In genomic region chr11:118659305-118659704, GRCm38 (mm10) we compare ENCODE assay signal across 8 mouse cellular contexts.
A peak's percentile ranks its signal among the peaks of the same experiment; 100 is the strongest.
DNase-seq lines count a peak whose midpoint lies in the region; ATAC-seq and TF ChIP-seq lines count a peak whose summit lies in the region.

No protein-coding gene starts in this region.

- H3K4me2 ChIP-seq in kidney, embryonic 16.5 days (replicated peaks; ENCODE audit: low read depth, low read length): no peak overlapping the region
- no peak overlapping the region for H3K4me2 ChIP-seq in myocyte (ENCODE audit: low read depth)

- H3K79me2 ChIP-seq in MEL (ENCODE audit: control insufficient read depth, insufficient read depth, low read length, poor library complexity): no peaks in the 10 kb centered on the region
- no peaks in the 10 kb centered on the region for H3K79me2 ChIP-seq in myocyte (ENCODE audit: control insufficient read depth, insufficient read depth)

- 15% methylated on average over 10 of the region's 10 CpGs for WGBS in kidney, embryonic 16.5 days

- TF ChIP-seq POLR2A in MEL (IDR thresholded peaks at IDR 0.05; ENCODE audit: control insufficient read depth in 1 of 2, insufficient read depth in 1 of 2, low read depth in 1 of 2, low read length in 2 of 2, poor library complexity in 1 of 2) (no peak), myocyte (IDR thresholded peaks at IDR 0.05; ENCODE audit: insufficient read length, low read depth) (no peak)

- TF ChIP-seq EP300 in MEL (IDR thresholded peaks at IDR 0.05; ENCODE audit: low read depth in 1 of 2, low read length in 2 of 2): no peak

- TF ChIP-seq RAD21 in MEL (IDR thresholded peaks at IDR 0.05; ENCODE audit: low read depth, low read length): no peak

- H3K9ac ChIP-seq in kidney, embryonic 16.5 days (replicated peaks; ENCODE audit: low read length): no peak overlapping the region
- H3K9ac ChIP-seq in MEL (ENCODE audit: control insufficient read depth, low read depth, low read length, poor library complexity, severe bottlenecking): no peak overlapping the region

- ATAC-seq in kidney, embryonic 16.5 days (ENCODE audit: low FRiP score, low TSS enrichment): no peak

- no peaks in the 10 kb centered on the region for H3K36me3 ChIP-seq in kidney, embryonic 16.5 days (ENCODE audit: insufficient read depth, low read length)
- H3K36me3 ChIP-seq in MEL (ENCODE audit: control insufficient read depth in 1 of 2, insufficient read depth in 2 of 2, low read length in 2 of 2) (no peaks in the 10 kb centered on the region), myocyte (ENCODE audit: control insufficient read depth, insufficient read depth) (no peaks in the 10 kb centered on the region)

- TF ChIP-seq CTCF in MEL (IDR thresholded peaks at IDR 0.05 in 2 of 3, conservative IDR thresholded peaks at IDR 0.05 in 1 of 3; ENCODE audit: control insufficient read depth in 1 of 3, insufficient read depth in 1 of 3, low read depth in 2 of 3, low read length in 3 of 3, poor library complexity in 1 of 3, severe bottlenecking in 1 of 3): no peak

- H3ac ChIP-seq in myocyte (ENCODE audit: control insufficient read depth, insufficient read length): no peak overlapping the region

- no peak overlapping the region for H3K27ac ChIP-seq in kidney, embryonic 16.5 days (ENCODE audit: low read length)
- no peak overlapping the region for H3K27ac ChIP-seq in MEL (ENCODE audit: control insufficient read depth, low read depth, low read length)

- no peaks in the 10 kb centered on the region for H3K27me3 ChIP-seq in kidney, embryonic 16.5 days (ENCODE audit: insufficient read depth, low read length)
- H3K27me3 ChIP-seq in MEL (ENCODE audit: control insufficient read depth in 1 of 2, insufficient read depth in 2 of 2, low read length in 2 of 2): no peaks in the 10 kb centered on the region
- H3K27me3 ChIP-seq in myocyte (ENCODE audit: control insufficient read depth, insufficient read depth, insufficient read length): peaks cover 54% of the 10 kb centered on the region

- peak; percentile 12 for DNase-seq in kidney, adult 9 months
- peak; percentile 35 for DNase-seq in MEL (ENCODE audit: low read depth, low spot score)
- peak; percentile 76 for DNase-seq in embryo, embryonic 11.5 days (ENCODE audit: low read depth, low spot score)
- no peak for DNase-seq in cerebellum, adult 18-20 months
- no peak for DNase-seq in frontal cortex, postnatal 10 days (ENCODE audit: low spot score in 2 of 2)
- DNase-seq in spleen, postnatal 4 days (ENCODE audit: low spot score in 2 of 2): no peak

- H3K4me1 ChIP-seq in kidney, embryonic 16.5 days (ENCODE audit: insufficient read depth, low read length): no peaks in the 10 kb centered on the region
- H3K4me1 ChIP-seq in MEL (ENCODE audit: control insufficient read depth in 1 of 2, insufficient read depth in 2 of 2, low read length in 2 of 2): no peaks in the 10 kb centered on the region

- H3K9me3 ChIP-seq in kidney, embryonic 16.5 days (ENCODE audit: low read length): no peaks in the 10 kb centered on the region
- H3K9me3 ChIP-seq in MEL (replicated peaks; ENCODE audit: insufficient read depth, low read length): no peaks in the 10 kb centered on the region; the same call in 1 of the 2 replicates

- H3K4me3 ChIP-seq in kidney, embryonic 16.5 days (ENCODE audit: low read length): no peak overlapping the region
- H3K4me3 ChIP-seq in MEL (ENCODE audit: control insufficient read depth in 1 of 2, insufficient read depth in 1 of 2, low read depth in 2 of 2, low read length in 2 of 2) (no peak overlapping the region), myocyte (no peak overlapping the region)

TF ChIP-seq in MEL, 35 proteins besides CTCF, POLR2A, EP300 and RAD21:
- no peak for TF ChIP-seq JUND (IDR thresholded peaks at IDR 0.05; ENCODE audit: low read depth, low read length)
- TF ChIP-seq MYB (IDR thresholded peaks at IDR 0.05; ENCODE audit: low read depth, low read length): no peak
- no peak for TF ChIP-seq E2F4 (IDR thresholded peaks at IDR 0.05; ENCODE audit: borderline replicate concordance, low read depth, low read length)
- no peak for TF ChIP-seq TBP (IDR thresholded peaks at IDR 0.05; ENCODE audit: low read depth, low read length)
- TF ChIP-seq SIN3A (IDR thresholded peaks at IDR 0.05; ENCODE audit: low read length): no peak
- TF ChIP-seq NELFE (IDR thresholded peaks at IDR 0.05; ENCODE audit: low read depth, low read length): no peak
- no peak for TF ChIP-seq ZKSCAN1 (IDR thresholded peaks at IDR 0.05; ENCODE audit: low read depth, low read length)
- TF ChIP-seq CHD1 (IDR thresholded peaks at IDR 0.05; ENCODE audit: low read depth, low read length): no peak
- no peak for TF ChIP-seq KAT2A (conservative IDR thresholded peaks at IDR 0.05; ENCODE audit: low read depth, low read length)
- no peak for TF ChIP-seq ETS1 (IDR thresholded peaks at IDR 0.05; ENCODE audit: low read depth, low read length)
- TF ChIP-seq MAX (IDR thresholded peaks at IDR 0.05; ENCODE audit: low read length): no peak
- no peak for TF ChIP-seq GABPA (IDR thresholded peaks at IDR 0.05; ENCODE audit: low read depth, low read length)
- no peak for TF ChIP-seq NRF1 (IDR thresholded peaks at IDR 0.05; ENCODE audit: insufficient read depth, low read depth, low read length, poor library complexity, severe bottlenecking)
- no peak for TF ChIP-seq BHLHE40 (IDR thresholded peaks at IDR 0.05; ENCODE audit: borderline replicate concordance, low read depth, low read length)
- TF ChIP-seq TCF12 (IDR thresholded peaks at IDR 0.05; ENCODE audit: low read depth, low read length): no peak
- no peak for TF ChIP-seq HCFC1 (IDR thresholded peaks at IDR 0.05; ENCODE audit: low read depth, low read length)
- no peak for TF ChIP-seq ELF1 (IDR thresholded peaks at IDR 0.05; ENCODE audit: low read depth, low read length)
- TF ChIP-seq CHD2 (IDR thresholded peaks at IDR 0.05; ENCODE audit: low read length): no peak
- TF ChIP-seq RCOR1 (IDR thresholded peaks at IDR 0.05; ENCODE audit: low read depth, low read length): no peak
- no peak for TF ChIP-seq ZC3H11A (IDR thresholded peaks at IDR 0.05; ENCODE audit: low read depth, low read length)

TF ChIP-seq in myocyte, 11 proteins besides CTCF, POLR2A, EP300 and RAD21:
- TF ChIP-seq REST (IDR thresholded peaks at IDR 0.05; ENCODE audit: insufficient read depth, insufficient read length) (peak; percentile 98), MYOD1 (IDR thresholded peaks at IDR 0.05; ENCODE audit: control insufficient read depth in 1 of 3, insufficient read length in 2 of 3, low read depth in 2 of 3) (no peak)

Comparison
In these comparisons a context has a peak if more than half of its experiments do, and no peak if none do; other contexts are left out.
1. DNase-seq: peak in kidney, adult 9 months (single experiment), MEL (single experiment) and embryo, embryonic 11.5 days (single experiment); none in cerebellum, adult 18-20 months (0 of 2), frontal cortex, postnatal 10 days (0 of 2) and spleen, postnatal 4 days (0 of 2).